Mouse (Mus musculus): Measurements from ENCODE around the gene Slc38a3.

GRCm38 (mm10) chr9:107709096-107709696, 39.9 kb upstream of the Slc38a3 start:
- TF ChIP-seq CTCF (IDR thresholded peaks at IDR 0.05; ENCODE audit: extremely low read depth, insufficient read depth, insufficient read length, insufficient replicate concordance) (no peak), POLR2A (IDR thresholded peaks at IDR 0.05; ENCODE audit: low read depth, low read length) (no peak)

All from spleen, adult 2 months (tissue).